Mouse (Mus musculus): ENCODE data around the gene Tcp10b.
"Not testable (repeated sequence)": the region's sequence is repeated elsewhere in the genome, so short reads cannot be mapped to it uniquely, and the experiment has no call there.

DNA sequence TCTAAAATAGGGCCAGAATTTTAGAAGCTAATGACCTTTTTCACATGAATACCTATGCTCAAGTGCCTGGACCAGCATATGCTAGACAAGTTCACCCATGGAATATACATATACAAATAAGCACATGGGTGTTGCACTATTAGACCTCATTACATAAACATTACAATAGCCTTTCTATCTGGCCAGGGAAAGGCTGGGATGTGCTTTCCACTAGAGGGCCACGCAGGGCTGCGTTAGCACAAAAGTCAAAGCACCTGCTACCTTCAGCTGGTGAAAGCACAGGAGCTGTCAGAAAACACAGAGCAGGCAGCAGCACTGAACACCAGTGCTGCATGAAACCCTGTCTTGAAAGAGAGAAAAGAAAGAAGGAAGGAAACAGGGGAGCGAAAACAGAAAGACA, 63.3 kb downstream of the Tcp10b start:
- not testable (repeated sequence) for TF ChIP-seq POLR2A (IDR thresholded peaks at IDR 0.05; ENCODE audit: extremely low read depth, insufficient read depth, low read length); CTCF (IDR thresholded peaks at IDR 0.05; ENCODE audit: low read depth, low read length)
